Mouse (Mus musculus) gastrocnemius, postnatal 25 days (tissue): ENCODE results near the gene Fsd1l. TPM values are rescaled to one million over a fixed set of nuclear protein-coding genes. Genes with fewer than 3 reads are reported as not detected.

Experiments
- DNase-seq: peaks from one replicate; pipeline ENCODE4 v3.0.0; 2022
- total RNA-seq, 2 experiments: library from RNA; stranded (reverse); gene quantifications; 1 replicate in 1 of 2; 2 replicates in 1 of 2; pipeline ENCODE4 v1.2.3; 2021

The Fsd1l gene
- total RNA-seq, 2 experiments from 2014 or later, result 14.0 to 16.4 TPM

- DNase-seq, result no peak
Observed at GRCm38 (mm10) chr4:53738956-53739616, 107.8 kb downstream of the Fsd1l start.

GRCm38 (mm10) chr4:53749831-53750230, 118.6 kb downstream of the Fsd1l start:
- no peak for DNase-seq

- DNase-seq, result no peak
Observed at GRCm38 (mm10) chr4:53750391-53751120, 119.3 kb downstream of the Fsd1l start.

Other genes starting within 250 kb of the Fsd1l start
- 10 to 100 TPM; 16.2 to 18.6 TPM for gene Slc44a1, start 191.1 kb upstream of the Fsd1l start, total RNA-seq
- gene Fktn, start 82.5 kb downstream of the Fsd1l start, total RNA-seq, result 1 to 10 TPM; 7.2 to 7.4 TPM
- gene Tal2, start 148.2 kb downstream of the Fsd1l start, total RNA-seq, result under 1 TPM; 0.56 to 0.72 TPM
- 10 to 100 TPM; 35.2 to 49.8 TPM for gene Tmem38b, start 194.6 kb downstream of the Fsd1l start, total RNA-seq